Mouse (Mus musculus) CH12.LX (cell line): ENCODE measurements around the gene Med20. TPM values are rescaled to one million over a fixed set of nuclear protein-coding genes. Genes with fewer than 3 reads are reported as not detected.

Experiments
- DNase-seq: peaks from one replicate; pipeline ENCODE4 v3.0.0-alpha.2; 2013; ENCODE audit errors: extremely low read depth
- H3K27ac ChIP-seq: 2 replicates; pipeline ENCODE4 v1.5.1; 2012; ENCODE audit warnings: low read depth, mild to moderate bottlenecking, control low read depth, moderate library complexity; ENCODE audit not compliant: insufficient read depth
- H3K27me3 ChIP-seq: replicated peaks from 2 replicates; pipeline ENCODE3; 2012; ENCODE audit warnings: inconsistent platforms
- H3K36me3 ChIP-seq, 2 experiments: replicated peaks in 1 of 2; 2 replicates each; pipeline versions ENCODE3 to v1.6.1; 2012; ENCODE audit warnings: inconsistent platforms in 1 of 2, low read length in 1 of 2, mild to moderate bottlenecking in 1 of 2, mixed read lengths in 1 of 2, moderate library complexity in 1 of 2; ENCODE audit not compliant: control insufficient read depth in 1 of 2, insufficient read depth in 1 of 2
- H3K4me1 ChIP-seq, 2 experiments: 2 replicates each; pipeline ENCODE4 v1.6.1; 2012; ENCODE audit warnings: inconsistent platforms in 1 of 2, moderate library complexity in 1 of 2; ENCODE audit not compliant: insufficient read depth in 2 of 2, control insufficient read depth in 1 of 2
- H3K4me2 ChIP-seq: 2 replicates; pipeline ENCODE4 v1.6.1; 2012; ENCODE audit warnings: low read depth, mild to moderate bottlenecking, control low read depth; ENCODE audit not compliant: poor library complexity, insufficient read depth, severe bottlenecking
- H3K4me3 ChIP-seq, 3 experiments: fragments of 150-350 bp in 1 of 3; sonication (generic) in 1 of 3; replicated peaks in 1 of 3; 2 replicates each; pipeline versions ENCODE3 to v1.5.1; 2011 to 2012; ENCODE audit warnings: low read depth in 2 of 3, low read length in 2 of 3, mild to moderate bottlenecking in 2 of 3, moderate library complexity in 2 of 3, control low read depth in 1 of 3, improper control_type of control experiment in 1 of 3, inconsistent platforms in 1 of 3, mixed read lengths in 1 of 3; ENCODE audit not compliant: poor library complexity in 1 of 3
- H3K79me2 ChIP-seq: replicated peaks from 2 replicates; pipeline ENCODE4 v1.6.1; 2012; ENCODE audit warnings: mild to moderate bottlenecking, moderate library complexity; ENCODE audit not compliant: control insufficient read depth, poor library complexity, insufficient read depth, severe bottlenecking; ENCODE audit errors: extremely low read depth
- H3K9ac ChIP-seq: 2 replicates; pipeline ENCODE4 v1.6.1; 2012; ENCODE audit warnings: low read depth, mild to moderate bottlenecking, control low read depth, moderate library complexity; ENCODE audit not compliant: insufficient read depth
- H3K9me3 ChIP-seq: replicated peaks from 2 replicates; pipeline ENCODE3; 2012; ENCODE audit warnings: low read length, inconsistent platforms, mixed read lengths
- CHD2 ChIP-seq: IDR thresholded peaks from 2 replicates; pipeline ENCODE4 v1.6.1; 2011; ENCODE audit warnings: low read length, improper control_type of control experiment
- ELF1 ChIP-seq: IDR thresholded peaks from 2 replicates; pipeline ENCODE4 v1.6.1; 2014; ENCODE audit warnings: low read depth, mild to moderate bottlenecking, inconsistent platforms, low read length, improper control_type of control experiment
- HCFC1 ChIP-seq: IDR thresholded peaks from 2 replicates; pipeline ENCODE4 v1.6.1; 2012; ENCODE audit warnings: low read depth, mild to moderate bottlenecking, inconsistent platforms, low read length, improper control_type of control experiment
- NRF1 ChIP-seq: IDR thresholded peaks from 2 replicates; pipeline ENCODE4 v1.6.1; 2014; ENCODE audit warnings: low read depth, mild to moderate bottlenecking, inconsistent platforms, low read length, improper control_type of control experiment, moderate library complexity
- SIN3A ChIP-seq: IDR thresholded peaks from 2 replicates; pipeline ENCODE4 v1.6.1; 2012; ENCODE audit warnings: low read length, improper control_type of control experiment, inconsistent platforms
- SMC3 ChIP-seq: IDR thresholded peaks from 2 replicates; pipeline ENCODE4 v1.6.1; 2011; ENCODE audit warnings: low read depth, low read length, improper control_type of control experiment
- TBP ChIP-seq: conservative IDR thresholded peaks from 2 replicates; pipeline ENCODE4 v1.6.1; 2011; ENCODE audit warnings: low read depth, low read length, improper control_type of control experiment
- UBTF ChIP-seq: IDR thresholded peaks from 2 replicates; pipeline ENCODE4 v1.6.1; 2012; ENCODE audit warnings: low read depth, mild to moderate bottlenecking, inconsistent platforms, low read length, improper control_type of control experiment, moderate library complexity
- USF2 ChIP-seq: conservative IDR thresholded peaks from 2 replicates; pipeline ENCODE4 v1.6.1; 2011; ENCODE audit warnings: low read depth, low read length, improper control_type of control experiment
- ZC3H11A ChIP-seq: IDR thresholded peaks from 2 replicates; pipeline ENCODE4 v1.6.1; 2012; ENCODE audit warnings: low read depth, mild to moderate bottlenecking, inconsistent platforms, low read length, improper control_type of control experiment
- ZMIZ1 ChIP-seq: IDR thresholded peaks from 2 replicates; pipeline ENCODE4 v1.6.1; 2012; ENCODE audit warnings: low read depth, mild to moderate bottlenecking, inconsistent platforms, low read length, improper control_type of control experiment
- dilution Hi-C: fragments of 300-500 bp; cut with MboI; formaldehyde crosslinking; loops from 2 replicates; pipeline ENCODE4 v1.14.3; 2020; ENCODE audit warnings: low sequenced_read_pairs; ENCODE audit not compliant: extremely low pct_unique_long_range_greater_than_20kb, extremely low pct_ligation_motif_present
- in situ Hi-C: fragments of 300-500 bp; cut with MboI; formaldehyde crosslinking; loops from 3 replicates; pipeline ENCODE4 v1.14.3; 2019; ENCODE audit warnings: low sequenced_read_pairs, low pct_ligation_motif_present, low pct_unique_long_range_greater_than_20kb, mixed read lengths
- polyA plus RNA-seq: library from polyadenylated mRNA; unstranded; fragments of >175 nt; gene quantifications from 2 replicates; pipeline ENCODE4 v1.2.1, GENCODE M21; 2012; ENCODE audit warnings: low read depth; ENCODE audit not compliant: insufficient read length
- total RNA-seq, 2 experiments: library from RNA; depleted of rRNA; stranded (reverse); fragments of 300-350 nt in 1 of 2; fragments of >200 nt in 1 of 2; gene quantifications; 2 replicates each; pipeline ENCODE4 v1.2.3; 2012 to 2014

The Med20 gene
- total and polyA plus RNA-seq, 3 experiments: 31.0 to 42.5 (median 31.1) TPM

DNA sequence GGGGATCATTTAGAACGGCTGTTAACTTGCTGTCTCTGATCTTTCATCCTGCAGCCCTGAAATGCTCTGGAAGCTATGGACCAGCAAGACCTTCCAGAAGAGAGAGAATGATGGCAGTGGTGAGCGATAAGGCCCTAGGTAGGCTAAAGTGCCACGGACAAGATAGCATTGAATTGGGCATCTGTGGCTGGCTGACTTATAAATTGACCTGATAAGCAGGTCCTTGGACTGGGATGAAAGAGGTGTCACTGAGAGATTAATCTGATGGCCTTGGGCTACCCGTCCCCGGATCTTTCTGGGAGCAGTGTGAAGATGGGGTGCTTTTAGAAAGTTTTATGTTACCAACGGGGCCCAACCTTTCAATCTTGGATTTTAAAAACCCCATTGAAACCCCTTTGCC, 32.7 kb upstream of the Med20 start:
- Histone ChIP-seq H3K9me3 (no peaks in the 10 kb centered on the region), H3K4me3 (no peak overlapping the region), H3K36me3 (no peaks in the 10 kb centered on the region), H3K4me2 (no peak overlapping the region), H3K79me2 (no peaks in the 10 kb centered on the region)
- no peak for DNase-seq
- in situ Hi-C loops: no loop called here
- dilution Hi-C loops: no loop called here
- TF ChIP-seq HCFC1: no peak
- TF ChIP-seq CHD2: no peak
- no peak for TF ChIP-seq ZC3H11A
- no peak for TF ChIP-seq SIN3A
- TF ChIP-seq, all 38 proteins: peak for 0
- Histone ChIP-seq H3K27me3 (peaks cover 7% of the 10 kb centered on the region), H3K4me1 (no peaks in the 10 kb centered on the region), H3K27ac (no peak overlapping the region), H3K9ac (no peak overlapping the region)

DNA sequence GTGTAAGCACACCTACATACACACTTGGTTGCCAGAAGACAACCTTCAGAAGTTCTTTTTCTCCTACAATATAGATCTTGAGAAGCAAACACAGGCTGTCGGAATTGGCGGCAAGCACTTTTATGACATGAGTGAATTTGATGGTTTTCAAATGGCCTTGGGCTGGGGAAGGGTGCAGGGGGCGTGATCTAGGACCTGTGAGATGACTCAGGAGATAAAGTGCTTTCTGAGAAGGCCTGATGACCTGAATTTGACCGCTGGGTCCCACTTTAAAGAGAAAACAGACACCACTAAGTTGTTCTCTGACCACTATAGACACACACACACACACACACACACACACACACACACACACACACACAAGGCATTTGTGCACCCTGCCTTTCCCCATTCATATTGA, 30.4 kb upstream of the Med20 start:
- H3K4me2 ChIP-seq: no peak overlapping the region
- TF ChIP-seq NRF1: no peak
- no peak for TF ChIP-seq ZMIZ1
- TF ChIP-seq SMC3: no peak
- dilution Hi-C loops (no loop called here), in situ Hi-C loops (no loop called here)
- H3K27ac ChIP-seq: no peak overlapping the region
- no peaks in the 10 kb centered on the region for H3K36me3 ChIP-seq
- DNase-seq: no peak
- no peak overlapping the region for H3K4me3 ChIP-seq
- H3K79me2 ChIP-seq: no peaks in the 10 kb centered on the region
- H3K4me1 ChIP-seq: no peaks in the 10 kb centered on the region
- H3K27me3 ChIP-seq: peaks cover 2% of the 10 kb centered on the region
- H3K9ac ChIP-seq: no peak overlapping the region
- no peaks in the 10 kb centered on the region for H3K9me3 ChIP-seq

DNA sequence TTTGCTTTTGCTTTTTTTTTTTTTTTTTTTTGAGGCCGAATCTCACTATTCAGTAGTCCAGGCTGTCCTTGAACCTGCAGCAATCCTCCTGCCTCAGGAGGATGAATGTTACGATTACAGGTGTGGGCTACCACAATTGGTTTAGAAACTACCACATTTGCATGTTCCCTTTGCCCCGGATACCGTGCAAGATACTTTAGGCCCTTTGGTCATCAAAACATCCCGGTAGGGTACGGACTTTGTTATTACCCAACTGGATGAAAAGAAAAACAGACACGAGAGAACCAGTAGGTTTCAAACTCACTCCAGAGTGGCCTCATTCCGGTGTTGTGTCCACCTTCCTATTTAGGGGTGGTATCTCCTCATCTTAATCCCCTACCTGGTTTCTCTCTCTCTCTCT, 22.9 kb upstream of the Med20 start:
- in situ Hi-C loops: no loop called here
- Histone ChIP-seq H3K27me3 (peaks cover 3% of the 10 kb centered on the region), H3K27ac (no peak overlapping the region), H3K4me3 (no peak overlapping the region), H3K9me3 (no peaks in the 10 kb centered on the region), H3K36me3 (no peaks in the 10 kb centered on the region), H3K79me2 (no peaks in the 10 kb centered on the region)
- dilution Hi-C loops: no loop called here
- no peak for DNase-seq
- TF ChIP-seq UBTF (no peak), ELF1 (no peak), USF2 (no peak), TBP (no peak)
- TF ChIP-seq, all 38 proteins: peak for 0
- no peak overlapping the region for H3K9ac ChIP-seq
- H3K4me1 ChIP-seq: peaks cover 6% of the 10 kb centered on the region in 2 experiments; a peak in 3 of 4 replicates
- H3K4me2 ChIP-seq: 0 out of 2 replicates have a peak overlapping the region, but pooled peaks have one; percentile 8
